Mouse (Mus musculus) hematopoietic stem cell, adult 5-6 weeks (primary cell): ENCODE results near the gene Pml. TPM values are rescaled to one million over a fixed set of nuclear protein-coding genes. Genes with fewer than 3 reads are reported as not detected.

ENCODE experiments used
- ATAC-seq, 2 experiments: fragments of 125-278 bp in 1 of 2; replicated peaks in 1 of 2; 2 replicates each; pipeline ENCODE4 v1.8.0; 2016 to 2017; ENCODE audit warnings: inconsistent platforms in 2 of 2, mild to moderate bottlenecking in 2 of 2, moderate number of reproducible peaks in 2 of 2, low read depth in 1 of 2, moderate TSS enrichment in 1 of 2; ENCODE audit not compliant: low FRiP score in 2 of 2, poor library complexity in 2 of 2, severe bottlenecking in 2 of 2, insufficient read depth in 1 of 2, low TSS enrichment in 1 of 2
- total RNA-seq: library from RNA; stranded (forward); fragments of 172-1452, 232-1000 nt; gene quantifications from 2 replicates; pipeline ENCODE4 v1.2.3, GENCODE M21; 2017

Pml gene
- total RNA-seq, 1 experiment from 2014 or later, result 32.5 TPM

DNA sequence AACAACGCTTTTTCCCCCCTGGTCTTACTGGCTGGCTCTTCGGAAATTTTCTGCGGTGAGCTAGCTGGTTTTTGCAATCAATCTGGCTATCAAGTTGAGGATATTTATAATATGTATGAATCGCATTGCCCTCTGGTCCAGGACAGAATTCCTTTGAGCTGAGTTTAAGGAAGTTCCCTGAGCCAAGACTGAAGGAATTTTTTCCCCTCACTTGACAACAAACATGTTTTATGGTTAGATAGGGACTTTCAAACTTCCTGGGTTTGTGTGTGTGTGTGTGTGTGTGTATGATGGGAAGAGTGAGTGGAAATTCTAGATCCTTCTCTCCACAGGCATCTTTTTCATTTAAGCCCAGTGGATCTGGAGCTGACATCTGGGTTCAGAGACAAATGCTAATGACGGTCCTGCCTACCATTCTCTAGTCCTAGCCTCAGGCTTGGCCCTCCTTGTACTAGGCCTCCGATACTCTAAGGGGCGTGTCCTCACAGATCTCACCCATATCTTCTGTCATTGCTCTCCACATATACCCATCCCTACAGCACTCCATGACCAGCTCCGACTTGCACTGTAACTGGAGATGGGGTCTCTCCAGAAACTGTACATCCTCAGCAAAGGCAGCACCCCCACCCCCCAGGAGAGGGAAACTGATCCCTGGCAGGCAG is 34.9 kb downstream of the Pml start:
- ATAC-seq, result no peak

- ATAC-seq, result peak; percentile 53 to 60; a peak in 2 of 4 replicates
Observed at GRCm38 (mm10) chr9:58213865-58214264, 35.7 kb downstream of the Pml start.

DNA sequence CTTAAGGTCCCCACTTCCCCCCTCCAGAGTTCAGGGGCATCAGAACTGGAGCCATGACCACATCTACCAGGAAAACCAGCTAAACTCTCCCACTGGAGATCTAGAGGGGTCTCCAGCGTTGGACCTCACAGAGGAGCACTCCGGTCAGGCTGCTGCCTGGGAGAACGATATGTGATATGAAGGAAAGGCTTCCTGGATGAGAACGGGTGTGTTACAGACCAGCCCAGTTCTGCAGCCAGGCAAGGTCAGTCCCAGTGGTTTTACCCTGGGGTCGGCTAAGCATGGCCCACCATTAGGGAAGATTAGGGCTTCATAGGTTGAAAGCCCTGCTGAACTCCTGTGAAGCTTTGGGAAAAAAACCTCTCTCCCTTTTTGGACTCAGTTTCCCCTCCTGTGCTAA is 36.2 kb downstream of the Pml start:
- ATAC-seq, result no peak

- ATAC-seq, result no peak
Observed at GRCm38 (mm10) chr9:58210304-58210627, 39.3 kb downstream of the Pml start.

- no peak for ATAC-seq
Observed at GRCm38 (mm10) chr9:58209462-58210303, 39.9 kb downstream of the Pml start.

DNA sequence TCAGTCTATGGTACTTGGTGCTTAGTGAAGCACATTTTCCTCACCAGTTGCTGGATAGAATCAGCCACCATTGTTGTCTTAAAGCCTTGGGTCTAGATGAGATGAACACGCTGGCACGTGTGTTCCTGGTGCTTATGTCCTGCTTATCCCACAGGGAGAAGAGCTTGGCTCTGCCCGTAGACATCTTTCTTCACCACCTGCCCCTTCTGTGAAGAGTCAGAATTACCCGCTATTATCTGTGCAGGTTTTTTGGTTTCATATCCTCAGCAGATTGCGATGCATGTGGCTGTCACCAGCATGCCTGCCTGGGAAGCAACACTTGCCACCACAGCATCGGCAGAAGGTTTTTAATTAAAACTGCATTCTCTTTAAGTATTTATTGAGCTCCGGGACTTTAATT is 43.6 kb downstream of the Pml start:
- ATAC-seq, result no peak

DNA sequence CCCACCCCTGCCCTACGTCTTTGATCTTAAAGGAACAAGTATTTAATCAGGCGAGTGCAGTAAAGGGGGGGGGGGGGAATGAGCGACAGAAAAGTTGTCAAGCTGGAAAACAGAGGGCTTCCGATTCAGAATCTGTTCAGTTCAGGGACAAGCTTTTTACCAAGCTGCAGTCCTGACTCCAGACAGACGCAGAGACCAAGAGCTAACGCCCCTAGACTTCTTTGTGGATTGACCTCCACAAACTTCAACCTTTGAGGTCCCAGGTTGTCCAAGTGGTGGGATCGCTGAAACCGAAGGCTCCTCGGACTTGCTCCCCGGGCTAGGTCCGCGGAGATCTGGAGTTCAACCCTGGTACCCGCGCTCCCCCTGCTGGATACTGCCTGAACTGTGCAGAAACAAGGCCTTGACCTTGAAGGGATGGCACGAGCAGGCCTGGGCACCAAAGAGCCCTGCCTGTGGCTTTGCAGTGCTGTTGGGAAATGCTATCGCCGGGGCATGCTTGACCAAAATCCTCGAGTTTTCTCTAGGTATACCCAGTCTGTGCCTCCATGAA is 45.1 kb downstream of the Pml start:
- ATAC-seq, result peak; percentile 84 to 86

DNA sequence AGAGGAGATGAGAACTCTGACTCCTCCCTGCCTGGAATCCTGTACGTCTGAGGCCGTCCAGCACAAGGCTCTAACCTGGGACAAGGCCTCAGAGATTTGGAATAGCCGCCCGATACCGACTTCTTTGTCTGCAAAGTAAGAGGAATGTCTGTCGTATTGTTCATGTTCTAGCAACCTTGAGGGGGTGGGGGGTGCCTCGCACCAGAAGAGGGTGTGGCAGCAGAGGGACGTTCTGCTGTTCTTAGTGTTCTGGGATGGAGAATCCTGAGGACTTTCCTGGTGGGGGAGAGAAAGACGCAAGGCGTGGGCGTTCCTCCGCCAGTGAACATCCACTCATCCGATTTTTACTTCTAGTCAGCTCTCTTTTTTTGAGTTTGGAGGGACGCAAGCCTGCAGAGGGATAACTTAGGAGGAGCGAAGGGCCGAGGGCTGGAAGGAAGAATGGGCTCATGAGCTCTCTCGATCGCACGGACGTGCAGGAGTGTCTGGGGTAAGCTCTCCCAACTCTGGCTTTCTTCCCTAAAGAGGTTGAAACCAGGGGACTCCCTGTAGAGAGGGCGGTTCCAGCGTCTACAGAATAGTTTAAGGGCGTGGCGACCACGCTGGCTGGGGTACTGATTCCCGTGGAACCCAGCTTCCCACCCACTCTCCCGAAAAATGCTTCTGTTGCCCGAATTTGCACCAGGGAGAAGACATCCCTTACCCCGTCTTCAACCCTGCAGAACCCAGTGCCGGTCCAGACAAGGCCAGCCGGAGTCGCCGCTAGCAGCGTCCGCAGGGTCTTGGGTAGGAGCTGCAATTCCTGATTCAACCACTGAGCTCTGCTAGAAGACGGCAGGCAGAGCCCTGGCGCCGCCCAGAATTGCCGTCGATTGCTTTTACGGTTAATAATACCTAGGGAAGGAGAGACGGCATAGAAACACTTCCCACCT is 45.8 kb downstream of the Pml start, which contains the start of the genes Islr and Islr2:
TSS of gene Islr (minus strand) at position 791 of the 932 bp plus-strand sequence.
TSS of gene Islr2 (minus strand) at position 804 of the 932 bp plus-strand sequence.
- peak; percentile 61 to 68 for ATAC-seq

- ATAC-seq, result no peak
Observed at GRCm38 (mm10) chr9:58202676-58203453, 46.7 kb downstream of the Pml start.

DNA sequence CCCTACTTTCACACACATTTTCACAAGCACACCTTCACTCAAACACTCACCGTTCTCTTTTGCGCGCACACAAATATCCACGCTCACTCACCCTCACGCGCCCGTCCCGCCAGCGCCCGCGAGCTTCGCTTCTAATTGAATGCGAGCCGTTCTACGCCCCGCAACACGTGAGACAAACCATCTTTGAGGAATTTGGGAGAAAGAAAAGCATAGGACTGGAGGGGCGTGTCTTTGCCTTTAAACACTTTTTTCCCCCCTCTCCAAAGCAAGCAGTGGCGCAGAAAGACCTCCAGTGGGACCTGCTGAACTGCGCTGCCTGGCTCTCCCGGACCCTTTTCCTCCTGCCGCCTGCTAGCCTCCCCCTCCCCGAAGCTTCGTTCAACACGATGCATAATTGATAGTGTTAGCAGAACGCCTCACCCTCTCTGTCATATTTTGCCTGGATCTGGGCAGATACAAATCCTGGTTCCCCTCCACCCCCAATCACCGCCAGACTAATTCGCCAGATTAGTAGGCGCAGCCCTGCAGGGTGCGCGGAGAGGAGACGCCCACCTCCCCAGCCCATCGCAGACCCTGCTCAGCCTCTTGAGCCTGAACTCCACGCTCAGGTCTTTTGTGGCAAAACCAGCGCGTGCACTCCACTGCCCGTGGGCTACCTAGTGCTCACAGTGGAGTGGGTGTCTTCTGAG is 47.6 kb downstream of the Pml start:
- ATAC-seq, result no peak

GRCm38 (mm10) chr9:58201091-58201842 is 48.3 kb downstream of the Pml start:
- ATAC-seq, result no peak

- no peak for ATAC-seq
Observed at GRCm38 (mm10) chr9:58200270-58201090, 49.1 kb downstream of the Pml start.

- no peak for ATAC-seq
Observed at GRCm38 (mm10) chr9:58199381-58200269, 50.0 kb downstream of the Pml start.

DNA sequence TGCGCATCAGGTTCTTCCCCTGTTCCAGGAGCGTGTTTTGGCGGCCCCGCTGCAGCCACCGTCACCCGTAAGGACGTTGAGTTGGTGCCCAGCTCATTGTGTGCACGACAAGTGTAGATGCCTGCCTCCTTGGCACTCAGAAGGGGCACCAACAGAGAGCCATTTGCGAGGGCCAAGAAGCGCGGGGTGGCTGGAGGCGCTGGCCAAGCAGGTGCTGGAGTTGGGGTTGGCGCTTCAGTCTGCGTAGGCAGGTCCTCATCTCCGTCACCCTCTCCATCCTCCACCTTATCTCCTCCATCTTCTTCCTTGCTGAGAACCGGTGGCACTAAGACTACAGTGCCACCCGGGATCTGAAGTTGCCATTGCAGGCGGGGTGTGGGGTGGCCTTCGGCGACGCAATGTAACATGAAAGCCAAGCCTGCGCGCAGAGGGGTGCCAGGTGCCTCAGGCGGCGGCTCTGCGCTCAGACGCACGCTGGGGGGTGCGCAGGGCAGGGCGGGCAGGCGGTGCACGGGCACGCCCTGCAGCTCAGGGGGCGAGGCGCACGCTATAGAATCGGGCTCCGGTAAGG is 50.7 kb downstream of the Pml start:
- no peak for ATAC-seq
